Mouse (Mus musculus) heart, embryonic 11.5 days (tissue): ENCODE measurements around the gene Capg. TPM values are rescaled to one million over a fixed set of nuclear protein-coding genes. Genes with fewer than 3 reads are reported as not detected.
A peak's percentile ranks its signal among the peaks of the same experiment; 100 is the strongest.

Source experiments
- ATAC-seq: fragments of 200-750 bp; cut with Nextera tagmentation; replicated peaks from 2 replicates; pipeline ENCODE4 v1.8.0; 2017; ENCODE audit warnings: moderate library complexity; ENCODE audit not compliant: insufficient number of reproducible peaks, low FRiP score, low TSS enrichment
- H3K27ac ChIP-seq: fragments of 300-500 bp; sonication (generic); 2 replicates; pipeline ENCODE4 v1.5.1; 2014; ENCODE audit warnings: mild to moderate bottlenecking, low read depth, low read length
- H3K27me3 ChIP-seq: fragments of 300-500 bp; sonication (generic); 2 replicates; pipeline ENCODE4 v1.6.1; 2014; ENCODE audit warnings: mild to moderate bottlenecking, low read length, mixed read lengths; ENCODE audit not compliant: control insufficient read depth, insufficient read depth
- H3K36me3 ChIP-seq: fragments of 300-500 bp; sonication (generic); 2 replicates; pipeline ENCODE4 v1.6.1; 2014; ENCODE audit warnings: mild to moderate bottlenecking, low read length, moderate library complexity, mixed read lengths; ENCODE audit not compliant: control insufficient read depth, insufficient read depth
- H3K4me1 ChIP-seq: fragments of 300-500 bp; sonication (generic); 2 replicates; pipeline ENCODE4 v1.6.1; 2014; ENCODE audit warnings: low read length; ENCODE audit not compliant: control insufficient read depth, insufficient read depth
- H3K4me2 ChIP-seq: fragments of 300-500 bp; sonication (generic); 2 replicates; pipeline ENCODE4 v1.6.1; 2014; ENCODE audit warnings: mild to moderate bottlenecking, moderate library complexity
- H3K4me3 ChIP-seq: fragments of 300-500 bp; sonication (generic); 2 replicates; pipeline ENCODE4 v1.5.1; 2014; ENCODE audit warnings: low read depth, low read length
- H3K9ac ChIP-seq: fragments of 300-500 bp; sonication (generic); 2 replicates; pipeline ENCODE4 v1.6.1; 2014; ENCODE audit warnings: mild to moderate bottlenecking, low read depth, low read length, moderate library complexity
- H3K9me3 ChIP-seq: fragments of 300-500 bp; sonication (generic); replicated peaks from 2 replicates; pipeline ENCODE4 v1.6.1; 2016; ENCODE audit warnings: low read length; ENCODE audit not compliant: control insufficient read depth
- WGBS: fragments of 180-500 bp; shearing (Covaris S2); extraction: QIAGEN DNeasy Blood & Tissue Kit; methylation state at CpG from one replicate; pipeline ENCODE4 v1.1.7; 2014; ENCODE audit not compliant: insufficient replicate concordance; 5-methylcytosine and 5-hydroxymethylcytosine counted together
- polyA plus RNA-seq: library from polyadenylated mRNA; unstranded; fragments of >200 nt; fragmentation: Nextera tagmentation; extraction: Ambion mirVana; gene quantifications from 2 replicates; pipeline ENCODE4 v1.2.1, GENCODE M21; 2014

Capg gene
- polyA plus RNA-seq, 1 experiment from 2014 or later: 25.9 TPM

DNA sequence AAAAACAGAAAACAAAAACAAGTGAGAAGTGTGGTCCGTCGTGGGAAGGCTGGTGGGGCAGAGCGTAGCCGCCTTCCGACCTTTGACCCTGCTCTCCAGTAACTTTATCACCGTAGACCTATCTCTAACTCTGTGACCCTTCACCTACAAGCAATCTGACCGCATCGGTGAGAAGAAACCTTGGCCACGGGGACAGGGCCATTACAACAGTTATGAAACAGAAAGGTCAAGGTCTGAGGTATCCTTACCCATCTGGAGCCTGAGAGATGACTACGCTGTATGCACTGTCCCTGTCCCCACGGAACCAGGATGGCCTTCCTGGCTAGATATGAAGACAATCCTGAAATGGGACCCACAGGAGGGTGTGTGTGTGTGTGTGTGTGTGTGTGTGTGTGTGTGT, 40.0 kb downstream of the Capg start:
- Histone ChIP-seq H3K9ac (no peak overlapping the region), H3K27me3 (no peaks in the 10 kb centered on the region), H3K36me3 (no peaks in the 10 kb centered on the region), H3K4me1 (no peaks in the 10 kb centered on the region), H3K27ac (no peak overlapping the region), H3K4me3 (no peak overlapping the region), H3K4me2 (no peak overlapping the region), H3K9me3 (no peaks in the 10 kb centered on the region)
- no peak for ATAC-seq
- 74% methylated on average over 11 of the region's 11 CpGs for WGBS

DNA sequence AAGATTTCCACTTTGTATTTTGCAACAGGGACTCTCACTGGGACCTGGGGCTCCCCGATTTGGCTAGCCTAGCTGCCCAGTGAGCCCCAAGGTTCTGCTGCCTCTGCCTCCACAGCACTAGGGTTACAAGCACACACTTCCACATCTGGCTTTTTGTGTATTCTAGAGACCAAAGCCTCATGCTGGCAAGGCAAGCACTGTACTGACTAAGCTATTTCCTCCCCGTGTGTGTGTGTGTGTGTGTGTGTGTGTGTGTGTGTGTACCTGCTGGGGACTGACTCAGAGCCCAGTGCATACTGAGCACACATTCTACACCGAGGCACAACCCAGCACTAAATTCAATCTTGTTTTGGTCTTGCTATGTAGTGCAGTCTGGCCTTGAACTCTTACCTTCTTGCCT, 42.5 kb downstream of the Capg start:
- H3K4me3 ChIP-seq: no peak overlapping the region
- H3K9me3 ChIP-seq: no peaks in the 10 kb centered on the region
- H3K4me1 ChIP-seq: no peaks in the 10 kb centered on the region
- H3K36me3 ChIP-seq: no peaks in the 10 kb centered on the region
- no peaks in the 10 kb centered on the region for H3K27me3 ChIP-seq
- ATAC-seq: no peak
- no peak overlapping the region for H3K4me2 ChIP-seq
- H3K27ac ChIP-seq: no peak overlapping the region
- 77% methylated on average over 3 of the region's 3 CpGs for whole genome bisulfite sequencing
- no peak overlapping the region for H3K9ac ChIP-seq

DNA sequence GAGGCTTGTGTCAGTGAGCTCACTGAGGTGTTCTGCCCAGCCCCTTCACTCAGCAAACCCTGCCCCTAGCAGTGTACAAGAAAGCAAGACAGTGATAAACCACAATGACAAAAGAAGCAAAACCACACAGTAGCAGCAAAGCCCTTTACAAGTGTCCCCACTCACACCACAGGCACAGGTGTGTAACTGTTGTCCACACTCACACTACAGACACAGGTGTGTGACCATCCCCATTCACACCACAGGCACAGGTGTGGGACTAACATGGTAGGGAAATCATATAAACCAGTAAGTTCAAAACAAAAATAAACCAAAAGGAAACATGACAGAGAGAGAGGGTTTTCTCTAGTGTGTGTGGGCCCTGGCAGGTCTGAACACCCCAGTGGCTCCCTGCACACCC, 44.1 kb downstream of the Capg start:
- Histone ChIP-seq H3K4me1 (no peaks in the 10 kb centered on the region), H3K9ac (no peak overlapping the region), H3K27me3 (no peaks in the 10 kb centered on the region), H3K36me3 (no peaks in the 10 kb centered on the region), H3K9me3 (no peaks in the 10 kb centered on the region), H3K27ac (no peak overlapping the region), H3K4me2 (no peak overlapping the region), H3K4me3 (no peak overlapping the region)
- no peak for ATAC-seq

DNA sequence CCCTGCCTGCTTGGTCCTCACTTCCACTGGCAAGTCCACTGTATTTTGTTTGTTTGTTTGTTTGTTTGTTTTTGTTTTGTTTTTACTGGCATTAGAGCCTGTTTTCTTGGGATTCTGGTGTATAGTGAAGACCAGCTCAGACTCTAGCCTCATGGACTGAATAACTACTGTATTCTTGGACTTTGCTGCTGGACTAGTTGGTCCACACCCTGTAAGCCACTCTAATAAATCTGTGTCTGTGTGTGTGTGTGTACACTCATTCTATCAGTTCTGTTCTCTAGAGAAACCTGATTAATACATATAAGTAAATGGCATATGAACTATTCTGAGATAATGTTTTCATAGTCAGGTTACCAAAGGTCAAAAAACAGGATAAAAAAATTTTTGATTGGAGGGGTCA, 45.9 kb downstream of the Capg start:
- Histone ChIP-seq H3K4me1 (0 out of 2 replicates have a peak, but pooled peaks cover 4% of the 10 kb centered on the region), H3K4me3 (no peak overlapping the region), H3K27me3 (no peaks in the 10 kb centered on the region), H3K9ac (no peak overlapping the region), H3K9me3 (no peaks in the 10 kb centered on the region), H3K27ac (no peak overlapping the region), H3K4me2 (no peak overlapping the region), H3K36me3 (no peaks in the 10 kb centered on the region)
- ATAC-seq: no peak

DNA sequence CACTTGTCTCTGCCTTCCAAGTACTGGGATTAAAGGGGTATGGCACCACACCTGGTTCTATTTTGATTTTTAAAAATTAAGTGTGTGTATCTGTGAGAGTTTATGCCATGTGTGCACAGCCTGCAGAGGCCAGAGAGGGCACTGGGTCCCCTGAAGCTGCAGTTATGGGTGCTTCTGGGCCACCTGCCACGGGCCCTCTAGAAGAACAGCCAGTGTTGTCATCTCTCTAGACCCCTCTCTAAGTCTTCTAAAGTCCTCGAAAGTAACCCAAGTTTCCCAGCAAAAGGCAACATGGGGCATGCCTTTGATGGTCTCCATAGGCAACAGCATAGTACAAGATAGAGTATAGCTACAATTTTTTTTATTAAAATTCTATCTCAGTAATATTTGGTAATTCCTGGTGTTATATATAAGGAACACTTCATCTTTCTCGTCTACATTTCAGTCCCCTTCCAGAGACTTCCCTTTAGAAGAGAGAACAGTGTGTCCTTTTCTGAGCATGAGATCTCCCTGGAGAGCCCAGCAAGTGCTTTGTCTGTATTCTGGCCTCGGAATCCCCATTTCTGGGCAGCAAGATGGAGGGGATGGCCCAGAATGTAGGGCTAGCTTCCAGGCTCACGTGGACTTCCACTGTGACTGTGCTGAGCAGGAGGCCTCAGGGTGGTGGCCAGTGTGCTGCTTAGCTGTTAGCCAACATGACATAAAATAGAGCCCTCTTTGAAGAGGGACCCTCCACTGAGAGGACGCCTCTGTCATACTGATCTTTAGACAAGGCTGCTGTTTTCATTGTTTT, 49.0 kb downstream of the Capg start:
- Histone ChIP-seq H3K9ac (no peak overlapping the region), H3K36me3 (no peaks in the 10 kb centered on the region), H3K4me1 (0 out of 2 replicates have a peak, but pooled peaks cover 8% of the 10 kb centered on the region), H3K27me3 (no peaks in the 10 kb centered on the region), H3K4me3 (no peak overlapping the region), H3K9me3 (no peaks in the 10 kb centered on the region), H3K4me2 (no peak overlapping the region), H3K27ac (no peak overlapping the region)
- WGBS: 75% methylated on average over 6 of the region's 6 CpGs
- ATAC-seq: no peak

DNA sequence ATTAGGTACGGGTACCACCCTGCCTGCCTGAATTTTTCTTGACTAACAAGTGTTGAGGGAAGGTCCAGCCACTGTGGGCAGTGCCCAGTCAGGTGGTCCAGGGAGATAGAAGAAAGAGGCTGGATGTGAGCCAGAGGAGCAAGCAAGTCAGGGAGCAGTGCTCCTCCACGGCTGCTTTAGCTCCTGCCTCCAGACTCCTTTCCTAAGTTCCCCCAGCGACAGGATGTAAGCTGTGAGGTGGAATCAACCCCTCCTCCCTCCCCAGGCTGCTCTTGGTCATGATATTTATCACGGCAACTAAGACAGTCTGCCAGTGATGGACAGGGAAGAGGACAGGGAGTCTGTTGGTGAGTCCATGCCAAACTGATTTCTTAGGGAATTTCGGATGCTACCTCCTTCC, 49.7 kb downstream of the Capg start:
- H3K36me3 ChIP-seq: no peaks in the 10 kb centered on the region
- H3K4me3 ChIP-seq: no peak overlapping the region
- no peak overlapping the region for H3K27ac ChIP-seq
- no peaks in the 10 kb centered on the region for H3K27me3 ChIP-seq
- 51% methylated on average over 5 of the region's 5 CpGs for WGBS
- no peak overlapping the region for H3K9ac ChIP-seq
- no peak overlapping the region for H3K4me2 ChIP-seq
- no peak for ATAC-seq
- H3K9me3 ChIP-seq: no peaks in the 10 kb centered on the region
- H3K4me1 ChIP-seq: peaks cover 12% of the 10 kb centered on the region; the same call in 1 of the 2 replicates

DNA sequence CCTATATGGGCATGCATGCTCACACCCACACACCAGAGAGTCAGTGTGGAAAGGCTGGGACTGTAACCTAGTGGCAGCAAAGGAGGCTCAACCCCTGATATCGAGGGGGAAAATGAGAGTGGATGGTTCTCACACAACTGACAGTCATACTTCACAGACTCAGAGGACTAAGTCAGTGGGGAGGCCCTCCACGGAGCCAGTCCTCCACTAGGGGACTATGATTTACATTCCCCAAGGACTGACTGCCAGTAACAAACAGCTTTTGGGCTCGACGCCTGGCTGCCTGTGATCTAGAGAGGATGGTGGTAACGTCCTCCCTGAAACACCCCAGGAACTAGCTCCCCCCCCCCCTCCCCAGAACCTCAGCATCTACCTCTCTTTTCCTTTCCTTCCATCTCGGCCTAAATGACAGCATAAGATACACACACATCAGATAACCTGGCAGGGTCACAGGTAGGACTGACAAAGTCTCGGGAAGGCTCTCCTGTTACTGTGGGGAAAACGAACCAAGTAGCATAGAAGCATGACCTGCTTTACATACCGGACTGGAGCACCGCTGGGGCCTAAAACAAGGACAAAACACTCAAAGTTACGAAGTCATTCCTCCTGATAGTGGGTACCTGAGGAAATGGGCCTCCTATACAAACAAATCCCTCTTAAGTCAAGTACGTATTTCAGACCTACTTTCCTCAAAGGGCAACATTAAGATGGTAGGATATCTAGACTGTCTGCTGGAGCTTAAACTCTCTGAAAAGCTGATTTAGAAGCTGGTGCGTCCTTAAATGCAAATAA, 53.1 kb downstream of the Capg start:
- WGBS: 43% methylated on average over 13 of the region's 13 CpGs
- Histone ChIP-seq H3K27ac (no peak overlapping the region), H3K4me2 (peak overlapping the region; percentile 85), H3K4me1 (peaks cover 15% of the 10 kb centered on the region; the same call in 1 of the 2 replicates), H3K36me3 (no peaks in the 10 kb centered on the region), H3K9me3 (no peaks in the 10 kb centered on the region), H3K27me3 (no peaks in the 10 kb centered on the region), H3K9ac (peak overlapping the region; percentile 74), H3K4me3 (peak overlapping the region; percentile 53)
- ATAC-seq: no peak

DNA sequence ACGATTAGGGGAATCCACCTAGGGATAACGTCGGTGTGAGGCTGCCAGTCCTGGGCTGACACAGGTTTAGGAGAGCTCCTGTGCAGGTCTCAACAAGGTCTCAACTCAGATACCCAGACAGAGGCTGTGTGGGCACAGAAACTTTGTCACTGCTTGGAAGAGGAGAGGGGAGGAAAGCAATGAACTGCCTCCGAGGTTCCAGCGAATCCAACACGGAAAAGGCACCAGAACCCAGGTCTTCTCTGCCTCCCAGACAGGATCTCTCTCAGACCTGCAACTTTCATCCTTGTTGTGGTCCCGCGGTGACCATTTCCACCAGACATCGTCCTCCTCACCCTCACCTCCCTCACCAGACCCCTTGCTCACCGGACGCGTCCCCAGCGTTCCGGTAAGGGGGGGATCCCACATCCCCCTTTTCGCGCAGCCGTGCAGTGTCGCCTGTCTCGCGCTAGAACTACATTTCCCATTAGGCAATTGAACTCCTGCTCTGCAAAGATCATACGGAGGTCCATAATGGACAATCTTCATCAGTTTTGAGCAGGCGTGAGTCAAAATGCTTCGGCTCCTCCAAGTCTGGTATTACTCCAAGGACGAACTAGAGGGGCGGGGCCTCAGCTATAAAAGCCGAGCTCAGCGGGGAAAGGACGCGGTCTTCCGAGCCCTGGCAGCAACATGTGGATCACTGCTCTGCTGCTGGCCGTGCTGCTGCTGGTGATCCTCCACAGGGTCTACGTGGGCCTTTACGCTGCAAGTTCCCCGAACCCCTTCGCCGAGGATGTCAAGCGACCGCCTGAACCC, 54.0 kb downstream of the Capg start, which contains the start of the genes Elmod3 and Retsat:
Elmod3 (minus strand) TSS at position 458 of the 798 bp plus-strand sequence.
Retsat (plus strand) TSS at position 520 of the 798 bp plus-strand sequence.
- peak; percentile 88 for ATAC-seq
- no peaks in the 10 kb centered on the region for H3K9me3 ChIP-seq
- H3K36me3 ChIP-seq: no peaks in the 10 kb centered on the region
- H3K27me3 ChIP-seq: no peaks in the 10 kb centered on the region
- peak within 1 kb of the TSS; percentile 79 for H3K27ac ChIP-seq
- peak within 1 kb of the TSS; percentile 53 for H3K4me3 ChIP-seq
- peaks cover 15% of the 10 kb centered on the region; the same call in 1 of the 2 replicates for H3K4me1 ChIP-seq
- WGBS: 1% methylated on average over 38 of the region's 38 CpGs
- H3K9ac ChIP-seq: peak within 1 kb of the TSS; percentile 74
- H3K4me2 ChIP-seq: peak within 1 kb of the TSS; percentile 85
